Mouse (Mus musculus) embryo, embryonic 10 days (tissue): ENCODE data around the gene Gpr107.

Source experiments
- DNase-seq: peaks from one replicate; pipeline ENCODE4 v3.0.0-alpha.2; 2015; ENCODE audit warnings: low spot score

Gene Gpr107

GRCm38 (mm10) chr2:31246251-31246971 is 94.3 kb downstream of the Gpr107 start:
- DNase-seq: peak; percentile 56

GRCm38 (mm10) chr2:31248856-31249255 is 96.7 kb downstream of the Gpr107 start:
- DNase-seq: no peak

DNA sequence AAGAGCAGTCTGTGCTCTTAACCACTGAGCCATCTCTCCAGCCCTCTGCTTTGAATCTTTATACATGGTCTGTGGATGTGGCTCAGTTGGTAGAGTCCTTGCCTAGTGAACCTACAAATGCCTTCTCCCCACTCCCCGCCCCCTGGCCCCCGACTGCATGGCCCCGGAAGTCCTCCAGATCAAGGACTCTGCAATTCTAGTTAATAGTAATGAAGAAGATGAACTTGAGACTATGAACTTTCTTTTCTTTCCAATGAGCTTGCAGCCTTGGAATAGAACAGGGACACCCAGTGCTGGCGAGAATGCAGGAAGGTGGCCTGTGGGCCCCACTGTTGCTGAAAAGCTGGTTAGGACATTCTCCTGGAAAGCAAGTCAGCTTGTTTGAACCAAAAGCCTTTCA is 100.1 kb downstream of the Gpr107 start:
- DNase-seq: no peak

- DNase-seq: no peak
Measured at GRCm38 (mm10) chr2:31253463-31253862, 101.3 kb downstream of the Gpr107 start.

- no peak for DNase-seq
Measured at GRCm38 (mm10) chr2:31254806-31255205, 102.7 kb downstream of the Gpr107 start.

DNA sequence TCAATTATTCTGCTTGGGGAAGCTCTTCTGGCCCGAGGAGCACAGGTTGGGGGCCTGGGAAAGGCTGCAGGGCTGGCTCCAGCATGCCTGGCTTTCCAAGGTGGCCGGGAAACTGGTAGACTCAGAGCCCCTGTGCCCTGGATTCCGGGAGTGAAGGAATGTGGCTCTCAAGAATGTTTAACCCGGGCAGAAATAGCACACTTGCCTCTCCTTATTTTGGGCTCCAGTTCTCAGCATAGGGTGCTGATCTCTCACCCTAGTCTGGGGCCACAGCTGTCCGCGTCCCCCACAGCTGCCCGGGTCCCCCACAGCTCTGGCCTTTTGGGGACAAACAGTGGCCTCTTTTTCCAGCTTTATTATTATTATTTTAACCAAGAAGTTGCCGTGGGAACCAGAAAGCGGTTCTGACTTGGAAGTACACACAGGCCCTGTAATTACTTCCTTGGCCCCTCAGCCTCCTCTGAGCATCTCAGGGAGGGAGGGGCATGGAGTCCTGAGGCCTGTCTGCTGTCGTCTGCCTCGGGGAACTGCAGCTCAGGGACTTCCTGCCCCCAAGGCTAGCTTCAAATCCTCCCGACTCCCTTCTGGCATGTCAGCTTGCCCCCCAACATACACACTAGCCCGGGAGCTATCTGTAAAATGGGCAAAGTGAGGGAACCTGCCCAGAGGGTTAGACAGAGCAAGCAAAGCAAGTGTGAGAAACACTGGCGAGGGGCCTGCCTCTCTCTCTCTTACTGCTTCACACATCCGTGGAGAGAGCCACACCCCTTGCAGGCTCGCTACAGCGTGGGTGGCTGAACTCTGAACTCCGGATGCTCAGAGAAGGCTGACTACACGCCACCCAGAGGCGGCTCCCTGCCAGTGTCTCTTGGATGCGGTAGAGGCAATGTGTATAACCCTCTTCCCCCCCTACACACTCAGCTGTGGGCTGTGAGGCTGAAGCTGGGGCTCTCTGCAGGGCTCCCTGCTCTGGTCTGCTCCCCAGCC is 104.1 kb downstream of the Gpr107 start:
- DNase-seq: peak; percentile 82

DNA sequence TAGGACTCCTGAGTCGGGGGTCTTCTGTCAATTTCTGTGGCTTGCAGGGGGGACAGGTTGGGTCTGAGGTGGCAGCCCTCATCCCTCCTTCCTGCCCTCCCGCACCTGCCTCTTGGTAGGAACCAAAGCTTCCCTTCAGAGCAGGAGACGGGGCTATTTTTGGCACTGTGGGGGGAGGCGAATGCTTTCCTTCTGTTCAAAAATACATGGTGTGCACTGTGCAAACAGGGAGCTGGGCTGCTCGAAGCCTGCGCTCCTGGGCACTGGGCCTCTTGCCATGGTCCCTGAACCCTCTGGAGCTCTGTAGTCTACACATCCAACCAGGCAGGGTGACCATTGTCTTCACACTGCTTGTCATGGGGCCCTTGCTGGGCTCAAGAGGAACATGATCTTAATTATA is 105.0 kb downstream of the Gpr107 start:
- DNase-seq: no peak

DNA sequence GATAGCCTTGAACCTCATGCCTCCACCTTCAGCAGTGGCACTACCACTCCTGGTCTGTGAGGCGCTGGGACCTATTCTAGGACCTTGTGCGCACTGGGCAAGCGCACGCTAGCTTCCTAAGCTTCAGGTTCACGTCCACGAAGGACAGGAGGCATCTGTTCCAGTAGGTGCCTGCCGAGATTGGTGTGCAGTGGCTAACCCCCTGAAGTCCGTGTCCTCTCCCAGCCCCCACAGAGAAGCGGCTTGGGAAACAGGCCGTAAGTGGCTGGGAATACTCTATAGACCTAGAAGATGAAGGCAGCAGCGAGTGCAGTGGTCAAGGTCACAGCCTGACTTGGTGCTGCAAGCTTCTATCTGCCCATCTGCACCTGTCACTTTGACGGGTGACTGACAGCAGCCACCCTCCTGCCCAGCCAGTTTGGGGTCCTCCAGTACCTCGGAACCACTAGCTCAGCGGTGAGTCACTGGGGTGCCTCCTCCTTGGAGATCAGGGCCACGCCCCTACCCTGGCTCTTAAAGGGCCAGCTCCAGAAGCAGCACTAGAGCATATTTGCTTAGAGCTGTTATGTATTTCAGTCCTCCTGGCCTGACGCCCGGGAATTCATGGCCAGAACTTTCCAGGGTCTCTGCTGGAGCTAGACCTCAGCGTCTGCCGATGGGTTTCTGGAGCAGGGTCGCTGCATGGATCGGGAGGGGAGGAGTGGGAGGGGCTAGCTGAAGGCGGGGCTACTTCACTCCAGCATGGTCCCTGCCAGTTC is 106.7 kb downstream of the Gpr107 start:
- DNase-seq: peak; percentile 65

DNA sequence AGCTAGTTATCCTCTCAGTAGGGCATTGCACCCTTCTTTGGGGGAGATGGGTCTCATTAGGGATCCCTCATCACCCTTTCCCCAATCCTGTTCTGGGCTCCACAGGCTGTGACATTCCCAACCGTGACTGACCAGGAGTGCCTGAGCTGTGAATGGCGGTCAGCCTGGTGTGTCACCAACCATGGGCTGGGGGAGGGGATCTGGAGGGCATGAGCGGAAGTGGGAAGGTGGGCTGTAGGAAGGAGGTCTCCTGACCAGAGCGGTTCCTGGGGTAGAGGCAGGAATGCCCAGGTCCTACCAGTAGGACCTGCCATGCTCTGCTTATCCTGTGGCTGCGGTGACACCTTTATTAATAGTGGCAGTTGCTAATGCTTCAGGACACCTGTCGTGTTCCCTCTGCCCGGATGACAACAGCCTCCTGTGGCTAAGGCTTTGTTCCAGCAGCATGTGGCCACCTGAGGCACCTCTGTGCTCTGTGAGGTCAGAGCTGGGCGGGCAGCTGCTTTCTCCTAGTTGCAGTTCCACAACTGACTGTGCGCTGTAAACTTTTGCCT is 107.3 kb downstream of the Gpr107 start:
- DNase-seq: no peak

- no peak for DNase-seq
Measured at GRCm38 (mm10) chr2:31260549-31260948, 108.4 kb downstream of the Gpr107 start.

DNA sequence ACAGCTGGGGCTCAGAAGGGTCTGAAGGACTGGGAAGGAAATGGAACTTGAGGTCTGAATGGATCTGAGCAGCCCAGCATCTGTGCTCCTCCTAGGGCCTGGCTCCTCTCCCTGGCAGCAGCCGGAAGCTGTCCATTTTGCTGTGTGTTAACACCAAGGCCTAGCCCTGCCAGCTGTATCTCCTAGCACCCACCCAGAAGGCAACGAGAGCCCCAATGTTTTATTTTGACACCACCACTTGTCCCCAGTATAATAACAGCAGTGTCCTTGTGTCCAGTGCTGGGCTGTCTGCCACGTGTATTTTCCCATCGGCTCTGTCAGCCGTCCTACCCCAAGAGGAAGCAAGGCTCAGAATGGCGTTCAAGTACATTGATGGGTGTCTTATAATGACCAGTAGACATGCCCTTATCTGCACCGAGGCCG is 110.9 kb downstream of the Gpr107 start:
- DNase-seq: no peak

- DNase-seq: peak; percentile 51
Measured at GRCm38 (mm10) chr2:31263746-31264378, 111.7 kb downstream of the Gpr107 start.

DNA sequence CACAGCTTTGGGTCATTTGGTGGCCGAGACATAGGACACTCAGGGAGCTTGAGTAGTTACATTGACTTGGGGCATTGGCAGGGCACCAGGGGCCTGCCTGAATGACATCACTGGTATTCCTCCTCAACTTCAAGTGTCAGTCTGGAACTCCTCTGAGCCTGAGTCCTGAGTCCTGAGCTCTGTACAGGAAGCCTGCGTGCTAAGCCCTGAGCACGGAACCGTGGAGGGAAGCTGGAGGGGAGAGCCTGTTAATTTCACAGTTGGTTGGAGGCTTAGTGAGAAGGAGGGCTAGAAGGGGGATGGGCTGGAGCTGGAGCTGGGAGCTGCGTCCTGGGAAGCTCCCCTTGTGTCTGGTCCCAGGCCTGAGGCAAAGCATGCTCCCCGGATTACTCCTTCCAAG is 115.3 kb downstream of the Gpr107 start:
- peak; percentile 39 for DNase-seq
